9 mouse cellular contexts compared by ENCODE assay signal in the genomic region with DNA sequence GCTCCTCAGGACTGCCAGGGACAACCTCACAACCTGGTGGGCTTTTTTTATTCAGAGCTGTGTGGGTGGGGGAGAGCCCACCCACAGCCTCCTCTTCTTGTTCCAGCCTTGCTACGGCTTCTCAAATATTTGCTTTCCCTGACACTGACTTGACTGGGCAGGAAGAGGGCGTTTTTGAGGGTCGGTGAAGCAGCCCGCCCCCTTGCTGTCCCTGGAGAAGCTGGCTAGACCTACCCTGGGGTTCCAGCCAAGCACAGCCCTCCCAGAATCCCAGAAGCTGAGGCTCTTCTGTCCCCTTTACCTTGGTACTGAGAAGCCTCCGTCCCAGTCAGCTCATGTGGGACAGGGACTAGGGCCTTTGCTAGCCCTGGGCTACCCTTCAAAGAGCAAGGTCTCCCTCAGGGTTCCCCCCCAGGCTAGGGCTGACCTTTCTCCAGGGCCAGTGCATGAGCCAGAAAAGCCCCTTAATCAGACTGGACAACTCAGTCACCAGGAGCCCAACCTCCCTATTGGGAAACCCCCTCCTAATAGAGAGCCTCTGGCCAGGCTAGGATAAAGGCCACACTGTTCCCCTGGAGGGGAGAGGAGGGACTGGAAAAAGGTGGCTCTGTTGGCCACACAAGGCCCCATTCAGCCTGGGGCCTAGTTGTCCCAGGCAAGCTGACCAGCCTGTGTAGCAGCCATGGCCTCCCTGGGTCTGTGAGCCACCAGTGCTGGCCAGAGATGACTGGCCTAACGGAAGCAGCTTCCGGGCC. TPM values are rescaled to one million over a fixed set of nuclear protein-coding genes. Genes with fewer than 3 reads are reported as not detected.
DNase-seq lines count a peak whose midpoint lies in the region; ATAC-seq lines count a peak whose summit lies in the region.
"Had no signal": no experiment of that assay in that cellular context is flagged by ENCODE, and none has a peak within 500 bp of the region (broad histone marks: within the 10 kb centered on the region; RNA-seq: fewer than 3 reads in every experiment).

No protein-coding gene starts in this region.

- no peak overlapping the region for H3K4me2 ChIP-seq in kidney, embryonic 14.5 days (replicated peaks; ENCODE audit: low read depth, low read length)
- peak overlapping the region; percentile 8; the same call in 1 of the 2 replicates for H3K4me2 ChIP-seq in embryonic facial prominence, embryonic 12.5 days (replicated peaks)
- peak overlapping the region; percentile 53; the same call in 1 of the 2 replicates for H3K4me2 ChIP-seq in stomach, embryonic 16.5 days (ENCODE audit: low read depth, low read length)

- peaks cover 52% of the 10 kb centered on the region for H3K4me1 ChIP-seq in kidney, embryonic 14.5 days (ENCODE audit: control insufficient read depth, insufficient read depth, low read length)
- H3K4me1 ChIP-seq in embryonic facial prominence, embryonic 12.5 days: peaks cover 56% of the 10 kb centered on the region
- peaks cover 43% of the 10 kb centered on the region for H3K4me1 ChIP-seq in stomach, embryonic 16.5 days (ENCODE audit: control insufficient read depth, insufficient read depth, low read length)

- H3K9me3 ChIP-seq in kidney, embryonic 14.5 days (ENCODE audit: control insufficient read depth, low read length): no peaks in the 10 kb centered on the region
- H3K9me3 ChIP-seq in embryonic facial prominence, embryonic 12.5 days: no peaks in the 10 kb centered on the region
- H3K9me3 ChIP-seq in stomach, embryonic 16.5 days (replicated peaks; ENCODE audit: control insufficient read depth, low read length): no peaks in the 10 kb centered on the region

- peaks cover 36% of the 10 kb centered on the region for H3K36me3 ChIP-seq in kidney, embryonic 14.5 days (ENCODE audit: control insufficient read depth, insufficient read depth, low read length)
- peaks cover 44% of the 10 kb centered on the region for H3K36me3 ChIP-seq in embryonic facial prominence, embryonic 12.5 days
- 0 out of 2 replicates have a peak, but pooled peaks cover 9% of the 10 kb centered on the region for H3K36me3 ChIP-seq in stomach, embryonic 16.5 days (ENCODE audit: control insufficient read depth, insufficient read depth, low read length)

- DNase-seq in kidney, adult 8-10 months: no peak
- peak; percentile 58 to 63 for DNase-seq in frontal cortex, postnatal 36 days (ENCODE audit: low spot score in 2 of 2)
- peak; percentile 60 to 70 for DNase-seq in left cerebral cortex, postnatal 14 days (ENCODE audit: low spot score in 2 of 2)
- DNase-seq in adrenal gland, postnatal 4 days (ENCODE audit: low spot score in 2 of 2): no peak
- DNase-seq in cerebellum, adult 9-11 months: no peak

- H3K9ac ChIP-seq in kidney, embryonic 14.5 days (ENCODE audit: low read depth, low read length): 0 out of 2 replicates have a peak overlapping the region, but pooled peaks have one; percentile 20
- H3K9ac ChIP-seq in embryonic facial prominence, embryonic 12.5 days: peak overlapping the region; percentile 36; the same call in 1 of the 2 replicates
- peak overlapping the region; percentile 92 for H3K9ac ChIP-seq in stomach, embryonic 16.5 days (ENCODE audit: low read length)

- no peak overlapping the region for H3K4me3 ChIP-seq in kidney, embryonic 14.5 days (ENCODE audit: low read length)
- H3K4me3 ChIP-seq in embryonic facial prominence, embryonic 12.5 days: no peak overlapping the region
- no peak overlapping the region for H3K4me3 ChIP-seq in stomach, embryonic 16.5 days (replicated peaks; ENCODE audit: low read length)

- H3K27ac ChIP-seq in kidney, embryonic 14.5 days (ENCODE audit: low read depth, low read length): peak overlapping the region; percentile 48; the same call in 1 of the 2 replicates
- H3K27ac ChIP-seq in embryonic facial prominence, embryonic 12.5 days: peak overlapping the region; percentile 74
- peak overlapping the region; percentile 47 for H3K27ac ChIP-seq in stomach, embryonic 16.5 days (ENCODE audit: low read length)

- no peaks in the 10 kb centered on the region for H3K27me3 ChIP-seq in kidney, embryonic 14.5 days (ENCODE audit: control insufficient read depth, insufficient read depth, low read length)
- H3K27me3 ChIP-seq in embryonic facial prominence, embryonic 12.5 days: no peaks in the 10 kb centered on the region
- H3K27me3 ChIP-seq in stomach, embryonic 16.5 days (ENCODE audit: control insufficient read depth, insufficient read depth, low read length): no peaks in the 10 kb centered on the region
- H3K27me3 ChIP-seq: Patski had no signal

- intact Hi-C loops in left cerebral cortex, postnatal 14 days (cut with DNase I): no loop called here

- WGBS in kidney, embryonic 14.5 days: 39% methylated on average over 7 of the region's 7 CpGs
- WGBS in embryonic facial prominence, embryonic 12.5 days: 26% methylated on average over 7 of the region's 7 CpGs
- WGBS in stomach, embryonic 16.5 days: 39% methylated on average over 7 of the region's 7 CpGs

- ATAC-seq in kidney, embryonic 14.5 days (ENCODE audit: low FRiP score, low TSS enrichment): no peak
- ATAC-seq in embryonic facial prominence, embryonic 12.5 days (ENCODE audit: insufficient number of reproducible peaks, insufficient read depth, low FRiP score, low TSS enrichment): no peak
- ATAC-seq in stomach, embryonic 16.5 days (ENCODE audit: insufficient read depth, low FRiP score): no peak
- ATAC-seq: Patski had no signal

RNA-seq across cellular contexts. Expression of a gene that starts 4.0 kb away (rescaled TPM):
- 11.2 and 11.4 TPM in 2 replicates for polyA plus RNA-seq in kidney, embryonic 14.5 days (2014; fragmentation: Nextera tagmentation; extraction: Ambion mirVana)
- 10.9 and 17.4 TPM in 2 replicates for polyA plus RNA-seq in embryonic facial prominence, embryonic 12.5 days (2016; fragmentation: Nextera tagmentation; extraction: Ambion mirVana)
- 100 to 1,000 TPM; 184 to 221 TPM for total RNA-seq in left cerebral cortex, postnatal 14 days (2021)
- 7.0 and 8.2 TPM in 2 replicates for polyA plus RNA-seq in stomach, embryonic 16.5 days (2015; fragmentation: Nextera tagmentation; extraction: Ambion mirVana)
- 10 to 100 TPM; 51.6 to 53.3 TPM for total RNA-seq in adrenal gland, postnatal 4 days (2021)

Comparison
In these comparisons a context has a peak if more than half of its experiments do, and no peak if none do; other contexts are left out.
1. H3K9ac ChIP-seq: peak in every context shown above with its lines; median percentile 92 in stomach, embryonic 16.5 days; 36 in embryonic facial prominence, embryonic 12.5 days; 20 in kidney, embryonic 14.5 days.
2. DNase-seq: peak in frontal cortex, postnatal 36 days (2 of 2) and left cerebral cortex, postnatal 14 days (2 of 2); none in kidney, adult 8-10 months (0 of 2), adrenal gland, postnatal 4 days (0 of 2) and cerebellum, adult 9-11 months (single experiment).
3. Peak in every context shown above with its lines, with median percentiles within 50 percentile points of each other: H3K27ac ChIP-seq.